ENCODE assay signal across 12 mouse cellular contexts in genomic region chr1:144113438-144114074, GRCm38 (mm10).
DNase-seq lines count a peak whose midpoint lies in the region; ATAC-seq lines count a peak whose summit lies in the region.
"Had no signal": no experiment of that assay in that cellular context is flagged by ENCODE, and none has a peak within 500 bp of the region (broad histone marks: within the 10 kb centered on the region; RNA-seq: fewer than 3 reads in every experiment).

No protein-coding gene starts in this region.

- 74% methylated on average over 6 of the region's 6 CpGs for WGBS in embryonic facial prominence, embryonic 11.5 days
- WGBS in embryonic facial prominence, embryonic 10.5 days: 83% methylated on average over 6 of the region's 6 CpGs

- no peak for DNase-seq in embryonic facial prominence, embryonic 11.5 days (ENCODE audit: low spot score)
- DNase-seq in embryonic facial prominence, embryonic 10.5 days (ENCODE audit: low spot score): no peak
- peak; percentile 34 for DNase-seq in 416B (ENCODE audit: low read depth)
- peak; percentile 24 for DNase-seq in NIH3T3 (ENCODE audit: low read depth)
- DNase-seq in kidney, adult 9 months: peak; percentile 60
- DNase-seq in gastrocnemius, postnatal 4 days (ENCODE audit: low spot score in 2 of 2): no peak
- DNase-seq in MN1 (ENCODE audit: low spot score): no peak
- DNase-seq: liver, embryonic 13.5 days; lung, postnatal 10 days; midbrain, embryonic 14.5 days; thymus, postnatal 4 days had no signal

- H3K4me1 ChIP-seq in embryonic facial prominence, embryonic 11.5 days (ENCODE audit: control insufficient read depth, insufficient read depth, low read length): no peaks in the 10 kb centered on the region
- no peaks in the 10 kb centered on the region for H3K4me1 ChIP-seq in embryonic facial prominence, embryonic 10.5 days
- H3K4me1 ChIP-seq: liver, embryonic 13.5 days had no signal

- 0 out of 2 replicates have a peak, but pooled peaks have one; percentile 48 for ATAC-seq in embryonic facial prominence, embryonic 11.5 days (replicated peaks; ENCODE audit: insufficient number of reproducible peaks, low FRiP score, low TSS enrichment, low read depth)
- ATAC-seq: hindbrain, embryonic 16.5 days had no signal

- no peak overlapping the region for H3K4me2 ChIP-seq in embryonic facial prominence, embryonic 11.5 days (ENCODE audit: low read depth, low read length)
- H3K4me2 ChIP-seq: liver, embryonic 13.5 days had no signal

- no peak overlapping the region for H3K9ac ChIP-seq in embryonic facial prominence, embryonic 11.5 days (replicated peaks; ENCODE audit: low read length)
- H3K9ac ChIP-seq: liver, embryonic 13.5 days had no signal

- H3K9me3 ChIP-seq in embryonic facial prominence, embryonic 11.5 days (replicated peaks; ENCODE audit: control insufficient read depth, low read length): no peaks in the 10 kb centered on the region
- H3K9me3 ChIP-seq in embryonic facial prominence, embryonic 10.5 days: no peaks in the 10 kb centered on the region
- H3K9me3 ChIP-seq: liver, embryonic 13.5 days had no signal

- H3K4me3 ChIP-seq in embryonic facial prominence, embryonic 11.5 days (ENCODE audit: low read depth, low read length): no peak overlapping the region
- H3K4me3 ChIP-seq in embryonic facial prominence, embryonic 10.5 days: no peak overlapping the region
- H3K4me3 ChIP-seq: liver, embryonic 13.5 days had no signal

- H3K36me3 ChIP-seq in embryonic facial prominence, embryonic 11.5 days (replicated peaks; ENCODE audit: control insufficient read depth, insufficient read depth, low read depth, low read length): no peaks in the 10 kb centered on the region
- no peaks in the 10 kb centered on the region for H3K36me3 ChIP-seq in embryonic facial prominence, embryonic 10.5 days (replicated peaks)
- H3K36me3 ChIP-seq: liver, embryonic 13.5 days had no signal

- H3K27me3 ChIP-seq in embryonic facial prominence, embryonic 11.5 days (ENCODE audit: control insufficient read depth, insufficient read depth, low read length): no peaks in the 10 kb centered on the region
- H3K27me3 ChIP-seq in embryonic facial prominence, embryonic 10.5 days (replicated peaks; ENCODE audit: low read depth, poor library complexity, severe bottlenecking): no peaks in the 10 kb centered on the region
- H3K27me3 ChIP-seq: liver, embryonic 13.5 days had no signal

- H3K27ac ChIP-seq in embryonic facial prominence, embryonic 11.5 days (replicated peaks; ENCODE audit: low read depth, low read length): no peak overlapping the region
- no peak overlapping the region for H3K27ac ChIP-seq in embryonic facial prominence, embryonic 10.5 days (replicated peaks)
- H3K27ac ChIP-seq: liver, embryonic 13.5 days had no signal

Comparison
In these comparisons a context has a peak if more than half of its experiments do, and no peak if none do; other contexts are left out.
1. DNase-seq: peak in 416B (single experiment), NIH3T3 (single experiment) and kidney, adult 9 months (single experiment); none in embryonic facial prominence, embryonic 11.5 days (single experiment), embryonic facial prominence, embryonic 10.5 days (single experiment), gastrocnemius, postnatal 4 days (0 of 2) and MN1 (single experiment).